Mouse (Mus musculus) layer of hippocampus, adult 2 months (tissue): ENCODE results near the gene Gm21936. TPM values are rescaled to one million over a fixed set of nuclear protein-coding genes. Genes with fewer than 3 reads are reported as not detected.
"Not testable (repeated sequence)": the region's sequence is repeated elsewhere in the genome, so short reads cannot be mapped to it uniquely, and the experiment has no call there.

ENCODE experiments used
- DNase-seq, 2 experiments: peaks; one replicate each; pipeline ENCODE4 v3.0.0; 2022; ENCODE audit warnings: low spot score in 2 of 2
- H3K27ac ChIP-seq: fragments of 200-600 bp; 2 replicates; pipeline ENCODE4 v1.8.1; 2022
- H3K4me3 ChIP-seq: fragments of 200-600 bp; 2 replicates; pipeline ENCODE4 v1.8.1; 2022; ENCODE audit warnings: mild to moderate bottlenecking
- long read RNA-seq, 2 experiments: library from polyadenylated mRNA; stranded (forward); transcript quantifications; one replicate each; pipeline ENCODE4 v2.0.0; 2021; ENCODE audit warnings: borderline mapping rate in 2 of 2
- total RNA-seq, 2 experiments: library from RNA; stranded (reverse); gene quantifications; 2 replicates each; pipeline ENCODE4 v1.2.3; 2021

Gm21936 gene
- total RNA-seq = not detected
- long read RNA-seq, experiment 1 = 0 reads
- long read RNA-seq, experiment 2 = 0 reads

DNA sequence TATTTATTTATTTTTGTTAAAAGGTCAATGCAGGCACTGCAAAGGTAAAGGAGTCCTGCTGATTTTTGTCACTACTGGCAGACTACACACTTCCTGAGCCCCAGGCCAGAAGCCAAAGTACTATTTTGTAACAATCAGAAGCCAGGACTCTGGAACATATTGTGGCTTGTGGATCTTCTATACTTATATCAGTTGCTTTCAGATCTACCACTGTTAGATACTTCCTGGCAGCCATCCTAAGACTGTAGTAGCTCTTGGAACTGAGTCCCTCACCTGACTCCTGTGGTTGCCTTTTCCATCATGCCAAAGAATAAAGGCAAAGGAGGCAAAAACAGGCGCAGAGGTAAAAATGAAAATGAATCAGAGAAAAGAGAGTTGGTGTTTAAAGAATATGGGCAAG, at the start of gene Gm21936:
TSS of gene Gm21936 (plus strand) at position 301 of the 400 bp plus-strand sequence.
- not testable (repeated sequence) for H3K4me3 ChIP-seq, H3K27ac ChIP-seq, DNase-seq

GRCm38 (mm10) chr12:87775655-87776054, 19.7 kb upstream of the Gm21936 start, which contains the start of gene Gm21319:
TSS of gene Gm21319 (minus strand) at chr12:87775755.
- not testable (repeated sequence) for DNase-seq, H3K27ac ChIP-seq, H3K4me3 ChIP-seq

- not testable (repeated sequence) for DNase-seq, H3K27ac ChIP-seq, H3K4me3 ChIP-seq
Observed at GRCm38 (mm10) chr12:87797971-87798370, 2.7 kb downstream of the Gm21936 start.

- H3K4me3 ChIP-seq, H3K27ac ChIP-seq, DNase-seq: not testable (repeated sequence)
Observed at GRCm38 (mm10) chr12:87816277-87816676, 21.0 kb downstream of the Gm21936 start, which contains the start of gene BB287469. TSS of gene BB287469 (plus strand) at chr12:87816577.

- not testable (repeated sequence) for H3K4me3 ChIP-seq, DNase-seq, H3K27ac ChIP-seq
Observed at GRCm38 (mm10) chr12:87842239-87842638, 46.9 kb downstream of the Gm21936 start, which contains the start of gene Gm2001. TSS of gene Gm2001 (minus strand) at chr12:87842339.

Other genes with a start within 250 kb of the Gm21936 start
- not detected for gene Oog1, start 192.8 kb upstream of the Gm21936 start, total RNA-seq
- gene Gm4027, start 176.6 kb upstream of the Gm21936 start, total RNA-seq = not detected
- gene Gm16381, start 150.9 kb upstream of the Gm21936 start, total RNA-seq = not detected
- not detected for gene Gm21319, start 19.8 kb upstream of the Gm21936 start, total RNA-seq
- not detected for gene BB287469, start 21.1 kb downstream of the Gm21936 start, total RNA-seq
- gene Gm2001, start 46.8 kb downstream of the Gm21936 start, total RNA-seq = not detected
- gene Gm2016, start 78.6 kb downstream of the Gm21936 start, total RNA-seq = not detected
- not detected for gene Gm2022, start 99.9 kb downstream of the Gm21936 start, total RNA-seq
- gene Gm2035, start 124.3 kb downstream of the Gm21936 start, total RNA-seq = not detected
- gene Gm2042, start 158.6 kb downstream of the Gm21936 start, total RNA-seq = not detected
- gene Gm2075, start 216.3 kb downstream of the Gm21936 start, total RNA-seq = not detected
- not detected for gene Gm6803, start 223.3 kb downstream of the Gm21936 start, total RNA-seq
- gene Gm2056, start 231.5 kb downstream of the Gm21936 start, total RNA-seq = not detected